In the genomic region with DNA sequence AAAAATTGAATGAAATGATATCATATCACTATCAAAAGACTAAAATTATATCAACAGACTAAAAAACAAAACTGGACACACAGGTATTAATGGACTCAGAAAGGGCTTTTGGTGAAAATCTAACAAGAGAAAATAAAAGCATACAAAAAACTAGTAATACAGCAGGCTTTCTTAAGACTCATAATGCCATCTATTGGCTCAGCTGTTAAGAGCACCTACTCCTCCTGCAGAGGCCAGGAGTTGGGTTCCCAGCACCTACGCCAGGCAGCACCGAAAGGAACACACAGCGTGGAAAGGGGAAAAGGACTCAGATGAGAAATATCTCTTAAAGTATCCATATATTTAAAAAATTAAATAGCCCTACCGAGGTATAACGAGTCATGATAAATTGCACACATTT, we compare ENCODE assay signal across 20 mouse cellular contexts.
A peak's percentile ranks its signal among the peaks of the same experiment; 100 is the strongest.
DNase-seq lines count a peak whose midpoint lies in the region; ATAC-seq and TF ChIP-seq lines count a peak whose summit lies in the region.
"Had no signal": no experiment of that assay in that cellular context is flagged by ENCODE, and none has a peak within 500 bp of the region (broad histone marks: within the 10 kb centered on the region; RNA-seq: fewer than 3 reads in every experiment).

No protein-coding gene starts in this region.

- H3K4me2 ChIP-seq in embryonic facial prominence, embryonic 14.5 days (ENCODE audit: low read depth, low read length) = no peak overlapping the region
- H3K4me2 ChIP-seq in midbrain, embryonic 11.5 days = no peak overlapping the region
- no peak overlapping the region for H3K4me2 ChIP-seq in midbrain, embryonic 13.5 days (replicated peaks)
- H3K4me2 ChIP-seq: embryonic facial prominence, embryonic 15.5 days; heart, embryonic 11.5 days; hindbrain, embryonic 12.5 days; neural tube, embryonic 13.5 days had no signal

- WGBS in embryonic facial prominence, embryonic 14.5 days = 87% methylated on average over 5 of the region's 5 CpGs
- WGBS in embryonic facial prominence, embryonic 10.5 days = 91% methylated on average over 5 of the region's 5 CpGs
- WGBS in kidney, adult 2 months = 91% methylated on average over 5 of the region's 5 CpGs
- WGBS in midbrain, embryonic 11.5 days = 87% methylated on average over 5 of the region's 5 CpGs
- 93% methylated on average over 5 of the region's 5 CpGs for WGBS in midbrain, embryonic 13.5 days

- peak; percentile 12 for DNase-seq in embryonic facial prominence, embryonic 14.5 days (ENCODE audit: low spot score)
- DNase-seq in embryonic facial prominence, embryonic 10.5 days (ENCODE audit: low spot score) = no peak
- DNase-seq in kidney, adult 2 months = no peak
- DNase-seq in kidney, postnatal 14 days = no peak
- peak; percentile 8 for DNase-seq in midbrain, embryonic 11.5 days (ENCODE audit: low spot score, missing footprints)
- DNase-seq in MN1 (ENCODE audit: low spot score) = no peak
- DNase-seq: adrenal gland, adult 2 months; cerebellum, adult 9-11 months; heart, postnatal 10 days; left cerebral cortex, postnatal 4 days; liver; lung, adult 18-20 months; lung, postnatal 36 days; thymus, adult 18-20 months had no signal

- no peaks in the 10 kb centered on the region for H3K9me3 ChIP-seq in embryonic facial prominence, embryonic 14.5 days (ENCODE audit: control insufficient read depth, low read length)
- no peaks in the 10 kb centered on the region for H3K9me3 ChIP-seq in embryonic facial prominence, embryonic 10.5 days
- no peaks in the 10 kb centered on the region for H3K9me3 ChIP-seq in midbrain, embryonic 11.5 days (ENCODE audit: control insufficient read depth, low read length)
- no peaks in the 10 kb centered on the region for H3K9me3 ChIP-seq in midbrain, embryonic 13.5 days
- H3K9me3 ChIP-seq: embryonic facial prominence, embryonic 15.5 days; hindbrain, embryonic 12.5 days; neural tube, embryonic 13.5 days had no signal

- H3K4me1 ChIP-seq in embryonic facial prominence, embryonic 14.5 days (ENCODE audit: control insufficient read depth, insufficient read depth, low read length) = no peaks in the 10 kb centered on the region
- H3K4me1 ChIP-seq in embryonic facial prominence, embryonic 10.5 days = no peaks in the 10 kb centered on the region
- H3K4me1 ChIP-seq in kidney, adult 2 months (ENCODE audit: control insufficient read depth, insufficient read depth, low read length) = no peaks in the 10 kb centered on the region
- H3K4me1 ChIP-seq in midbrain, embryonic 11.5 days (ENCODE audit: control insufficient read depth, insufficient read depth, low read length) = no peaks in the 10 kb centered on the region
- no peaks in the 10 kb centered on the region for H3K4me1 ChIP-seq in midbrain, embryonic 13.5 days (replicated peaks)
- H3K4me1 ChIP-seq in cortical plate, adult 2 months (ENCODE audit: control insufficient read depth, insufficient read depth, low read length) = no peaks in the 10 kb centered on the region
- H3K4me1 ChIP-seq: embryonic facial prominence, embryonic 15.5 days; hindbrain, embryonic 12.5 days; neural tube, embryonic 13.5 days had no signal

- H3K9ac ChIP-seq in embryonic facial prominence, embryonic 14.5 days (ENCODE audit: low read depth, low read length) = no peak overlapping the region
- no peak overlapping the region for H3K9ac ChIP-seq in midbrain, embryonic 11.5 days (ENCODE audit: low read length)
- no peak overlapping the region for H3K9ac ChIP-seq in midbrain, embryonic 13.5 days (replicated peaks)
- H3K9ac ChIP-seq: embryonic facial prominence, embryonic 15.5 days; hindbrain, embryonic 12.5 days; neural tube, embryonic 13.5 days had no signal

- TF ChIP-seq POLR2A in kidney, adult 2 months (IDR thresholded peaks at IDR 0.05; ENCODE audit: low read depth, low read length) = no peak
- TF ChIP-seq POLR2A in cortical plate, adult 2 months (IDR thresholded peaks at IDR 0.05; ENCODE audit: extremely low read depth, insufficient read depth, low read length) = no peak

- no peaks in the 10 kb centered on the region for H3K36me3 ChIP-seq in embryonic facial prominence, embryonic 14.5 days (ENCODE audit: control insufficient read depth, insufficient read depth, low read length)
- H3K36me3 ChIP-seq in embryonic facial prominence, embryonic 10.5 days (replicated peaks) = no peaks in the 10 kb centered on the region
- H3K36me3 ChIP-seq in kidney, adult 2 months (ENCODE audit: control insufficient read depth, insufficient read depth, low read length) = no peaks in the 10 kb centered on the region
- no peaks in the 10 kb centered on the region for H3K36me3 ChIP-seq in midbrain, embryonic 11.5 days (ENCODE audit: control insufficient read depth, insufficient read depth, low read length)
- H3K36me3 ChIP-seq in midbrain, embryonic 13.5 days = no peaks in the 10 kb centered on the region
- H3K36me3 ChIP-seq: embryonic facial prominence, embryonic 15.5 days; hindbrain, embryonic 12.5 days; neural tube, embryonic 13.5 days had no signal

- H3K27me3 ChIP-seq in embryonic facial prominence, embryonic 14.5 days (replicated peaks; ENCODE audit: control insufficient read depth, insufficient read depth, low read length) = no peaks in the 10 kb centered on the region
- H3K27me3 ChIP-seq in embryonic facial prominence, embryonic 10.5 days (replicated peaks; ENCODE audit: low read depth, poor library complexity, severe bottlenecking) = no peaks in the 10 kb centered on the region
- no peaks in the 10 kb centered on the region for H3K27me3 ChIP-seq in kidney, adult 2 months (replicated peaks; ENCODE audit: control insufficient read depth, insufficient read depth, low read length)
- H3K27me3 ChIP-seq in midbrain, embryonic 11.5 days (ENCODE audit: control insufficient read depth, insufficient read depth, low read length) = no peaks in the 10 kb centered on the region
- H3K27me3 ChIP-seq in midbrain, embryonic 13.5 days = no peaks in the 10 kb centered on the region
- H3K27me3 ChIP-seq: embryonic facial prominence, embryonic 15.5 days; hindbrain, embryonic 12.5 days; neural tube, embryonic 13.5 days had no signal

- H3K27ac ChIP-seq in embryonic facial prominence, embryonic 14.5 days (replicated peaks; ENCODE audit: low read depth, low read length) = no peak overlapping the region
- H3K27ac ChIP-seq in embryonic facial prominence, embryonic 10.5 days (replicated peaks) = no peak overlapping the region
- H3K27ac ChIP-seq in kidney, adult 2 months (ENCODE audit: insufficient read depth, low read depth, low read length) = no peak overlapping the region
- H3K27ac ChIP-seq in midbrain, embryonic 11.5 days (ENCODE audit: low read depth, low read length) = no peak overlapping the region
- H3K27ac ChIP-seq in midbrain, embryonic 13.5 days = no peak overlapping the region
- H3K27ac ChIP-seq in cortical plate, adult 2 months (ENCODE audit: insufficient read depth, low read length) = no peak overlapping the region
- H3K27ac ChIP-seq: embryonic facial prominence, embryonic 15.5 days; hindbrain, embryonic 12.5 days; neural tube, embryonic 13.5 days had no signal

- H3K4me3 ChIP-seq in embryonic facial prominence, embryonic 14.5 days (ENCODE audit: low read depth, low read length) = no peak overlapping the region
- no peak overlapping the region for H3K4me3 ChIP-seq in embryonic facial prominence, embryonic 10.5 days
- no peak overlapping the region for H3K4me3 ChIP-seq in kidney, adult 2 months (ENCODE audit: insufficient read depth, low read depth, low read length)
- no peak overlapping the region for H3K4me3 ChIP-seq in midbrain, embryonic 11.5 days (ENCODE audit: low read depth, low read length)
- H3K4me3 ChIP-seq in midbrain, embryonic 13.5 days (replicated peaks) = no peak overlapping the region
- no peak overlapping the region for H3K4me3 ChIP-seq in cortical plate, adult 2 months (ENCODE audit: insufficient read depth, low read length)
- H3K4me3 ChIP-seq: embryonic facial prominence, embryonic 15.5 days; hindbrain, embryonic 12.5 days; neural tube, embryonic 13.5 days had no signal

- 0 out of 2 replicates have a peak, but pooled peaks have one; percentile 3 for TF ChIP-seq CTCF in kidney, adult 2 months (conservative IDR thresholded peaks at IDR 0.05; ENCODE audit: insufficient read depth, insufficient read length, low read depth, low read length)
- peak; percentile 35; the same call in 1 of the 2 replicates for TF ChIP-seq CTCF in cortical plate, adult 2 months (IDR thresholded peaks at IDR 0.05; ENCODE audit: extremely low read depth, insufficient read depth, low read length)

- ATAC-seq in embryonic facial prominence, embryonic 14.5 days (ENCODE audit: low read depth) = no peak
- no peak for ATAC-seq in midbrain, embryonic 11.5 days (ENCODE audit: low FRiP score)
- ATAC-seq in midbrain, embryonic 13.5 days = no peak

Comparison
In these comparisons a context has a peak if more than half of its experiments do, and no peak if none do; other contexts are left out.
1. DNase-seq: peak in embryonic facial prominence, embryonic 14.5 days (single experiment) and midbrain, embryonic 11.5 days (single experiment); none in embryonic facial prominence, embryonic 10.5 days (single experiment), kidney, adult 2 months (single experiment), kidney, postnatal 14 days (single experiment) and MN1 (single experiment).